Mouse (Mus musculus) intestine, embryonic 14.5 days (tissue): ENCODE measurements around the gene Khsrp. TPM values are rescaled to one million over a fixed set of nuclear protein-coding genes. Genes with fewer than 3 reads are reported as not detected.
A peak's percentile ranks its signal among the peaks of the same experiment; 100 is the strongest.

Experiments
- ATAC-seq: fragments of 200-750 bp; cut with Nextera tagmentation; replicated peaks from 2 replicates; pipeline ENCODE4 v1.8.0; 2017; ENCODE audit warnings: low read depth, moderate number of reproducible peaks, moderate TSS enrichment, moderate library complexity; ENCODE audit not compliant: low FRiP score, low TSS enrichment
- DNase-seq: peaks from one replicate; pipeline ENCODE4 v3.0.0-alpha.2; 2018; ENCODE audit warnings: low spot score
- H3K27ac ChIP-seq: fragments of 300-500 bp; sonication (generic); 2 replicates; pipeline ENCODE4 v1.5.1; 2014; ENCODE audit warnings: low read depth, mild to moderate bottlenecking, control low read depth
- H3K27me3 ChIP-seq: fragments of 300-500 bp; sonication (generic); replicated peaks from 2 replicates; pipeline ENCODE4 v1.6.1; 2014; ENCODE audit warnings: low read length, control low read depth; ENCODE audit not compliant: control insufficient read depth, insufficient read depth
- H3K36me3 ChIP-seq: fragments of 300-500 bp; sonication (generic); 2 replicates; pipeline ENCODE4 v1.6.1; 2014; ENCODE audit warnings: low read length, control low read depth; ENCODE audit not compliant: control insufficient read depth, insufficient read depth
- H3K4me1 ChIP-seq: fragments of 300-500 bp; sonication (generic); replicated peaks from 2 replicates; pipeline ENCODE4 v1.6.1; 2014; ENCODE audit warnings: low read length, control low read depth, mixed read lengths; ENCODE audit not compliant: control insufficient read depth, insufficient read depth
- H3K4me2 ChIP-seq: fragments of 300-500 bp; sonication (generic); 2 replicates; pipeline ENCODE4 v1.6.1; 2014; ENCODE audit warnings: low read length
- H3K4me3 ChIP-seq: fragments of 300-500 bp; sonication (generic); 2 replicates; pipeline ENCODE4 v1.5.1; 2014; ENCODE audit warnings: low read depth, low read length, control low read depth, mixed read lengths
- H3K9ac ChIP-seq: fragments of 300-500 bp; sonication (generic); 2 replicates; pipeline ENCODE4 v1.6.1; 2014; ENCODE audit warnings: mild to moderate bottlenecking, low read length
- H3K9me3 ChIP-seq: fragments of 300-500 bp; sonication (generic); 2 replicates; pipeline ENCODE4 v1.6.1; 2016; ENCODE audit warnings: low read length, control low read depth; ENCODE audit not compliant: control insufficient read depth
- WGBS: fragments of 180-500 bp; shearing (Covaris S2); extraction: QIAGEN DNeasy Blood & Tissue Kit; methylation state at CpG from one replicate; pipeline ENCODE4 v1.1.7; 2014; 5-methylcytosine and 5-hydroxymethylcytosine counted together
- polyA plus RNA-seq: library from polyadenylated mRNA; unstranded; fragments of >200 nt; fragmentation: Nextera tagmentation; extraction: Ambion mirVana; gene quantifications from 2 replicates; pipeline ENCODE4 v1.2.1, GENCODE M21; 2014

Gene Khsrp
- polyA plus RNA-seq, 1 experiment from 2014 or later: 59.1 TPM

GRCm38 (mm10) chr17:57019693-57020092, 11.6 kb downstream of the Khsrp start:
- H3K27ac ChIP-seq: no peak overlapping the region
- H3K4me1 ChIP-seq: no peaks in the 10 kb centered on the region
- ATAC-seq (no peak), DNase-seq (no peak)
- peaks cover 50% of the 10 kb centered on the region for H3K36me3 ChIP-seq
- no peak overlapping the region for H3K4me2 ChIP-seq
- H3K4me3 ChIP-seq: no peak overlapping the region
- no peaks in the 10 kb centered on the region for H3K27me3 ChIP-seq
- WGBS: 89% methylated on average over 2 of the region's 2 CpGs
- no peaks in the 10 kb centered on the region for H3K9me3 ChIP-seq
- H3K9ac ChIP-seq: no peak overlapping the region

- H3K4me1 ChIP-seq: peaks cover 11% of the 10 kb centered on the region; the same call in 1 of the 2 replicates
- no peaks in the 10 kb centered on the region for H3K9me3 ChIP-seq
- ATAC-seq (no peak), DNase-seq (no peak)
- H3K9ac ChIP-seq: peak overlapping the region; percentile 77
- WGBS: 69% methylated on average over 13 of the region's 13 CpGs
- peaks cover 20% of the 10 kb centered on the region for H3K36me3 ChIP-seq
- peak overlapping the region; percentile 65 for H3K4me3 ChIP-seq
- H3K27me3 ChIP-seq: no peaks in the 10 kb centered on the region
- H3K27ac ChIP-seq: peak overlapping the region; percentile 93
- H3K4me2 ChIP-seq: peak overlapping the region; percentile 79
These were observed 19.0 kb downstream of the Khsrp start for GRCm38 (mm10) chr17:57012245-57012795.

- Histone ChIP-seq H3K36me3 (peaks cover 29% of the 10 kb centered on the region), H3K27ac (peak within 1 kb of the TSS; percentile 93), H3K27me3 (no peaks in the 10 kb centered on the region), H3K4me3 (peak within 1 kb of the TSS; percentile 65), H3K4me1 (peaks cover 11% of the 10 kb centered on the region; the same call in 1 of the 2 replicates), H3K4me2 (peak within 1 kb of the TSS; percentile 96), H3K9me3 (no peaks in the 10 kb centered on the region), H3K9ac (peak within 1 kb of the TSS; percentile 77)
- WGBS: under 1% methylated on average over 51 of the region's 51 CpGs
- DNase-seq: peak; percentile 99
- peak; percentile 95 for ATAC-seq
These were observed 19.8 kb downstream of the Khsrp start, which contains the start of the genes Gtf2f1 and Gm17949 for GRCm38 (mm10) chr17:57011236-57012141. TSS of gene Gtf2f1 (minus strand) at chr17:57011288. TSS of gene Gm17949 (plus strand) at chr17:57011469.

- WGBS: under 1% methylated on average over 19 of the region's 19 CpGs
- ATAC-seq: peak; percentile 58
- DNase-seq: no peak
- peak overlapping the region; percentile 65 for H3K4me3 ChIP-seq
- peaks cover 35% of the 10 kb centered on the region for H3K36me3 ChIP-seq
- H3K27ac ChIP-seq: peak overlapping the region; percentile 45; the same call in 1 of the 2 replicates
- H3K4me1 ChIP-seq: peaks cover 11% of the 10 kb centered on the region; the same call in 1 of the 2 replicates
- H3K9ac ChIP-seq: peak overlapping the region; percentile 45
- no peaks in the 10 kb centered on the region for H3K27me3 ChIP-seq
- H3K4me2 ChIP-seq: peak overlapping the region; percentile 96
- no peaks in the 10 kb centered on the region for H3K9me3 ChIP-seq
These were observed 20.4 kb downstream of the Khsrp start for GRCm38 (mm10) chr17:57010911-57011235.

GRCm38 (mm10) chr17:57007137-57007905, 24.0 kb downstream of the Khsrp start:
- 93% methylated on average over 13 of the region's 13 CpGs for WGBS
- H3K4me3 ChIP-seq: no peak overlapping the region
- no peaks in the 10 kb centered on the region for H3K9me3 ChIP-seq
- H3K9ac ChIP-seq: no peak overlapping the region
- H3K4me1 ChIP-seq: peaks cover 11% of the 10 kb centered on the region; the same call in 1 of the 2 replicates
- DNase-seq (no peak), ATAC-seq (no peak)
- no peaks in the 10 kb centered on the region for H3K27me3 ChIP-seq
- peaks cover 69% of the 10 kb centered on the region for H3K36me3 ChIP-seq
- no peak overlapping the region for H3K27ac ChIP-seq
- H3K4me2 ChIP-seq: no peak overlapping the region

- ATAC-seq: no peak
- H3K27ac ChIP-seq: no peak overlapping the region
- no peaks in the 10 kb centered on the region for H3K4me1 ChIP-seq
- 93% methylated on average over 7 of the region's 7 CpGs for WGBS
- H3K9ac ChIP-seq: no peak overlapping the region
- H3K4me3 ChIP-seq: no peak overlapping the region
- no peaks in the 10 kb centered on the region for H3K9me3 ChIP-seq
- peaks cover 71% of the 10 kb centered on the region for H3K36me3 ChIP-seq
- H3K27me3 ChIP-seq: no peaks in the 10 kb centered on the region
- no peak for DNase-seq
- no peak overlapping the region for H3K4me2 ChIP-seq
These were observed 27.3 kb downstream of the Khsrp start for GRCm38 (mm10) chr17:57003994-57004393.

GRCm38 (mm10) chr17:57001228-57001627, 30.1 kb downstream of the Khsrp start:
- Histone ChIP-seq H3K36me3 (peaks cover 52% of the 10 kb centered on the region), H3K4me1 (peaks cover 6% of the 10 kb centered on the region)
- WGBS: 50% methylated on average over 8 of the region's 8 CpGs

GRCm38 (mm10) chr17:56999968-57000609, 31.2 kb downstream of the Khsrp start, which contains the start of gene Pspn:
TSS of gene Pspn (minus strand) at chr17:57000018.
- peaks cover 6% of the 10 kb centered on the region for H3K4me1 ChIP-seq
- DNase-seq (no peak), ATAC-seq (no peak)
- no peak within 1 kb of the TSS for H3K27ac ChIP-seq
- no peak within 1 kb of the TSS for H3K9ac ChIP-seq
- no peak within 1 kb of the TSS for H3K4me2 ChIP-seq
- peaks cover 52% of the 10 kb centered on the region for H3K36me3 ChIP-seq
- no peak within 1 kb of the TSS for H3K4me3 ChIP-seq
- no peaks in the 10 kb centered on the region for H3K9me3 ChIP-seq
- H3K27me3 ChIP-seq: no peaks in the 10 kb centered on the region
- WGBS: 89% methylated on average over 9 of the region's 9 CpGs

More at GRCm38 (mm10) chr17:57001228-57001627, 30.1 kb downstream of the Khsrp start:
- ATAC-seq: no peak
- Histone ChIP-seq H3K9me3 (no peaks in the 10 kb centered on the region), H3K27me3 (no peaks in the 10 kb centered on the region), H3K27ac (no peak overlapping the region), H3K4me3 (no peak overlapping the region), H3K9ac (no peak overlapping the region), H3K4me2 (no peak overlapping the region)
- DNase-seq: no peak
